Mouse (Mus musculus) spleen, embryonic (tissue): ENCODE results near the gene Lrrc4.

ENCODE experiments used
- CTCF ChIA-PET: fragments of 350-600 bp; sonication (Branson Sonifier 250); formaldehyde crosslinking; loops from one replicate; lab custom pipeline; 2022; lab: Charles Lee

Lrrc4 gene

DNA sequence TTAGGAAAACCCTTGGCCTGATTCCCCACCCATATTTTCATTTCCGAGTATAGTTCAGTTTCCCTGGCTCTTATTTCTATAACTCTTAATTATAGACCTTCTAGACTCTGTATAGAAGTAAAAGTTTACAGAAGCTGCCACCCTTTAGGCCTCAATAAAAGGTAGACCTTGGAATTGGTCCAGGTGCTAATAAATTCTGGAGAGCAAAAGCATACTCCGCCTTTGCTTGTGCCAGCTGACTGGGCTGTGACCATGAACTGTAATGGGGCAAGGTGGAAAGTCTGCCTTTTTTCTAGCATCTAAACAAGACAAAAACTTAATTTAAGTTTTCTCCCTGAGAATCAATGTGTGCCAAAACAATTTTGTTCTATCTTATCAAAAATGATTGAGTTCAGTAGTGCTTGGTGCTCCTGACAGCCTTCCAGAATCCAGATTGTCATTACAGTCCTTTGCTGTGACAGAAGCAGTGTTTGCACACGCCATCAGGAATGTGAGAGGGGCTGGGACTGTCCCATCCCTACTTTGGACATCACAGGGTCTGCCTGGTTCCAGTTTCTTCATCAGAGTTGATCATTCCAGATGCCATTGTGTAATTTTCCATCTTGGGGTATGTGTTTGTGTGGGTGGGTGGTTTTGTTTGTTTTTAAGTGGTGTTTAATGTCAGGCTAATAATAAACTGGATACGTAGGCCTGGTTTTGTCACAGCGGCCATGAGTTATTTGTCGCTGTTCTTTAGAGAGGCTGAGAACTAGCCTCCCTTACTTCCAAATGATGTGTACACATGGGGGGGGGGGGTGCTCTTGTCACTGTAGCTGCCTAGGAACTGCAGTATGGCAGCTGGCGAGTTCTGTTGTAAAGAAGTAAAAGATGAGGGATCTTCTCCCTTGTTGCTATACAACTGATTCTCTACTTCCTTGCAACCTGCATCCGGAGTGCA is 149.8 kb downstream of the Lrrc4 start:
- CTCF ChIA-PET: no interaction called here

GRCm38 (mm10) chr6:28680537-28680936 is 151.0 kb downstream of the Lrrc4 start:
- CTCF ChIA-PET: no interaction called here

DNA sequence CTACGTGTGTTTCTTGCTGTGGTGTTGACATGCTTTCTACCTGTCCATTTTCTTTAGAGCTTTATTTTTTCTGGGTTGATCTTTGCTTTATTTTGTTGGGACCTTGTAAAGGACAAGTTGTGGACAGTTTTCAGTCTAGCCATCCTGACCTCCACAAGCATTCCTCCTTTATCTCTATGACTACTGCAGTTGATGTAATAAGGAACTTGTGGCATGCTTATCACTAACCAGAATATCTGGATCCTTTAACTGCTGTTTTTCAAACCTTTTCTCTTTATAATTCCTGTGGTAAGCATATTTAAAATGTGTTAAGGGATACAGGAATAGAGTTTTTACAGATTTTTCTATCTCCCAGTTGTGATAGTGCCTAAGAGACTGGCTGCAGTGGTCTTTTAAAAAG is 152.7 kb downstream of the Lrrc4 start:
- CTCF ChIA-PET: no interaction called here

DNA sequence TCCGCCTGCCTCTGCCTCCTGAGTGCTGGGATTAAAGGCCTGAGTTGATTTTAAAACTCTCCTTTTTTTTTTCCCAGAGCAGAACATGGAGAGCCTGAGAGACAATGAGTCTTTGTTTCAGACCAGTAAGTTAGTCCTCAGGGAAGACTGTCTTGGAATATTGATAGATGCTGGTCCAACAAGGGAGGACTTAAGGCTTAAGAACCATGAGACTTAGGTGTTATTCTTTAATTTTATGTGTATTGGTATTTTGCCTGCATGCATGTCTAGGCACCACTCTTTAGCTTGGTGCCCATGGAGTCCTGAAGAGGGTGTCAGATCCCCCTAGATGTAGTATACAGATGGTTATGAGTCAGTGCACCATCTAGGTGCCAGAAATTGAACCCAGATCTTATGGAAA is 156.9 kb downstream of the Lrrc4 start:
- CTCF ChIA-PET: no interaction called here

- CTCF ChIA-PET: interaction anchor here (0.6 to 0.9 kb wide), 3 partner anchors 21 to 316 kb away, joined by 3 read pairs; no protein-coding TSS in a partner anchor
Observed at GRCm38 (mm10) chr6:28672388-28672787, 159.2 kb downstream of the Lrrc4 start.

DNA sequence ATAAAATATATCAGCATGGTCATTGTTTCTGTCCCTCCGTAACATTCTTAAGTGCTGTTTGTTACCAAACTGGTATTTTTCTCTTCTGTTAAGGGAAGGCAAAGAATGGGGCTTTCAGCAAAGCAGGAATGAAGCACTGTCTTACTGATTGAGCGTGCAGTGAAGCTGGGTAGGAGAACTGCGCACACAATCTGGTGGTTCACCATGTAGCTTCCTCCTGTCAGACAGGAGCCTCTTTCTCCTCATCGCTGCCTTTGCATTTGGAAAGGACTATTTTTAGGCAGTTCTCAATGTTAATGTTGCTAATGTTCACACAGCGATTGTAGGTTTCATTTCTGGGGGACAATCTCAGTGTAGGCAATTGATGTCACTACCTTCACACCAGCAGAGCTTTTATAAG is 162.3 kb downstream of the Lrrc4 start:
- CTCF ChIA-PET: interaction anchor here (0.6 kb wide), 1 partner anchor 274 kb away, joined by 3 read pairs; no protein-coding TSS in a partner anchor

GRCm38 (mm10) chr6:28667586-28667985 is 164.0 kb downstream of the Lrrc4 start:
- CTCF ChIA-PET: no interaction called here

DNA sequence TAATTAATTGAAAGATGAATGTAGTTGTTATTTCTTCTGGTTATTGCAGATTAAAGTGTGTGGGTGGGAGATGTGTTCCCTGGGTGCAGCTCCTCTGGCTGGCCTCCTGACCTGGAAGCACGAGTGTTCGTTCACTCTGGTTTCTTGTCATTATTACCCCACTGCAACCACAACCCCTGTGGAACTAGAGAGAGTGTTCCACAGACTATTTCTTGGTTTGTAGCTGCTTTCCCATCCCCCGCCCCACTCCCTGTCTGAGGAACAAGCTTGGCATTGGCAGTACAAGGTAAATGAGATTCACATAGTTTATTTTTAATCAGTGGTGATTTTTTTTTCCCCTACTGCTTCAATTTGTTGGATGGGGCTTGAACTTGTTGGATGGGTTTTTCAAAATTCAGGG is 166.8 kb downstream of the Lrrc4 start:
- CTCF ChIA-PET: no interaction called here

DNA sequence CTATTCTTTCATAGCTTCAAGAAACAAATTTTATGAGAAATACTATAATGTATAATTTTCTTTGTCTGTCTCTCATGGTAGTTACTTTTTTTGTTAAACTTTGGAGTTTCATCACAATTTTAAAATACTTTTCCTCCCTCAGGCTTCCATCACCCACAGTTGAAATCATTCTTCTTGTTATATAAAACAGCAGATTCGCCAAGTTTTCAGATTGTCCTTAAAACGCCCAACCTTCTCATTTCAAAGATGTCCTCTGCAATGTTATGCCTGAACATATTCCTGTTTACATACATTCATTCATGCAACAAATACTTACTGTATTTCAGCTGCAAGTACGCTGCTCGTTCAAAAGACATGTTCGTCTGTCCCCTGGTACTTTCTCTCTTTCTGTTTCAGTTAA is 167.9 kb downstream of the Lrrc4 start:
- CTCF ChIA-PET: no interaction called here

DNA sequence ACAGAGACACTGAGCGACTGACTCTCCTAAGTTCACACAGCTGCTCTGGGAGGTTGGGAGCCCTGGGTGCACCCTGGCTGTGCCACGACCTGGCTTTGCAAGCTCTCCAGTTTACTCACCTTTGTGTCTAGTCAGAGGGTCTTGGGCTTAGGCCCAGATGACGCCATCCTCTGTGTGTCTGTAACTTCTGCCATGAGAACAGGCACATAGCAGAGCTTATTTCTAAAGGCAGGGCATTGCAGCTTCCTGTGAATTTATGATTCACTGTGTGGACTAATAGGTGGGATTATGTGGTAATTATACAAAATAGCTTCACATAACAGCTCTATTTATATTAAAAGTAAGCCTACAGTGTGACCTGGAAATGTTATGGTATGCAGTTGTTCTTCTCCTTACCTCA is 168.5 kb downstream of the Lrrc4 start:
- CTCF ChIA-PET: no interaction called here

- CTCF ChIA-PET: no interaction called here
Observed at GRCm38 (mm10) chr6:28656511-28656910, 175.0 kb downstream of the Lrrc4 start.

DNA sequence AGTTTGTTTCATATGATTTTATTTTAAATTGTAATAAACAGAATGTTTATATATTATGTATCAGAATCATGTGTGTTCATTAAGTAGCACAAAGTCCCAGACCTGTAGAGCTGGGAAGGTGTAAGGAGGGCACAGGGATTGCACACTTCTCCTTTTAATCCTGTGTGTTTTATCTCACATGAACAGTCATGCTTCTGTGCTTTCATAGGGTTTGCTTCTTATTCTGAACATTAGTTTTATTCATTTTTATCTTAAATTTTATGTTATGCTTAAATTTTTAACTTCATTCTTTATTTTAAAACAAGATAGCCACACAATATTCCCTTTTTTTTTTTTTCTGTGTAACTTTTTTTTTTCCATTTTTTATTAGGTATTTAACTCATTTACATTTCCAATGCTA is 186.3 kb downstream of the Lrrc4 start:
- CTCF ChIA-PET: no interaction called here

GRCm38 (mm10) chr6:28642909-28643308 is 188.6 kb downstream of the Lrrc4 start:
- CTCF ChIA-PET: no interaction called here

DNA sequence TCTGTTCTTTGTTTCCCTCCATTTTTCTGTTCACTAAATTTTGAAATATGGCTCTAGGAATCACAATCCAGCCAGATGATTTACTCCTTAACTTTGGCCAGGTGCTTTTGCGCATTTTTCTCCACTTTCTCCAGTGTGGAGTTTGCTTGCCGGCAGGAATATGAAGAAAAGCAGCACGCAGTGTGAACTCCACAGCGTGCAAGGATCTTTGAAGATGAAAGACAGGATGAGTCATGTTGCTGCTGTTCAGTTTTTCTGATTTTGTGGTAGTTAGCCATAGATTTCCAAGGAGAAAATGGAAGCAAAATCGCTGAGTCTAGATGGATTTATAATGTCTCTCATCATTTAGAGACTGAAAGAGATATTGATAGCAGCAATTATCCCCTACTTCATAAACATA is 191.5 kb downstream of the Lrrc4 start:
- CTCF ChIA-PET: no interaction called here

DNA sequence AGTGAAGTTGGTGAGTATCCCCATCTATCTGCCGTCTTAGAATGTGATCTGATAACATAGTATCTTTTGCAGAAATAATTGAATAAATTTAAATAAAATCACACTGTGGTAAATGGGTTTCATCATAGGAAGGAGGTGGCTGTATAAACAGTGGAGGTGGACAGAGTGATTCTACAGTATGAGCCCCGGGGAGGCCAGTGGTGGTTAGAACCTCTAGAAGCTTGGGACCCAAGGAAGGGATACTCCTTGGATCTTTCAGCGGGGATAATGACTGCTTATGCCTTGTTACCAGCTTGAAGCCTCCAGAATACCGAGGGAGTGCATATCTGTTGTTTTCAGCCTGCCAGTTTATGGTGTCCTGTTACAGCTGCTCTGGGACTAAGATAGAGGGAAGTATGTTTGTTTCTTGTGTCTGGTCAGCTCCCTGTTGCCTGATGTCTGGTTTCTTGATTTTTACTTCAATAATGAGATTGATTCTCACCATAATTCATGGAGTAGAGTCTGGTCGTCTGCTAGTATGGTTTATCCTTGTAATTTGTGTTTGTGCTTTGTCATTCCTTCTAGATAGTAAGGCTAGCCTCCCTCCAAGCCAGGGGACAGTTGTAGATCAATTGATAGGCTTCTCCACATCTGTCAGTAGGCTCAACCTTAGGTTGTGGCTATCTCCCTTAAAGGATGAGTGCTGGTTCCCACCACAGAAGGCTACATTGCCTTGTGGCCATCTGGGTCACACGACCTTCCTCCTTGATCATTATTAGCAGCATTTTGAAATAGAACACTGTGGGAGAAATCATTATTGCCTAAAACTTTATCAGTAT is 195.8 kb downstream of the Lrrc4 start:
- CTCF ChIA-PET: no interaction called here

GRCm38 (mm10) chr6:28635092-28635491 is 196.5 kb downstream of the Lrrc4 start:
- CTCF ChIA-PET: no interaction called here

GRCm38 (mm10) chr6:28633656-28634055 is 197.9 kb downstream of the Lrrc4 start:
- CTCF ChIA-PET: no interaction called here

- CTCF ChIA-PET: no interaction called here
Observed at GRCm38 (mm10) chr6:28633120-28633519, 198.4 kb downstream of the Lrrc4 start.

- CTCF ChIA-PET: no interaction called here
Observed at GRCm38 (mm10) chr6:28630926-28631325, 200.6 kb downstream of the Lrrc4 start.

DNA sequence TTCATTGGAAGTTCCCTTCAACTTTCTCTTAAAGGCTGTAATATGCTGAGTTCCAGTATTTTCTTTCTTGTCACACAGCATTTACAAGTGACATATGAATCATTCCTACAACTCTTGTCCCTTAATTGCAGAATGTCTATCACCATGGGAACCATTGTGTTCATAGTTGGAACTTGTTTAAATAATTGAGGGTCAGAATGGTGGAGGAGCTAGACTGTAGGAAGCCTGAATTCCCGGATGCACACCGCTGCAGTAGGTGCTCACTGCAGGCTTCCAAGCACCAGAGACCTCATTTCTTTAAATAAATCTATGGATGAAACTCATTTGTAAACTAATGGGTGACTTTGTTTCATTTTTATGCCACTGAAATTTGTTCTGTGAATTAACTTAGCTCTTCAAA is 201.7 kb downstream of the Lrrc4 start:
- CTCF ChIA-PET: no interaction called here

GRCm38 (mm10) chr6:28628408-28628807 is 203.1 kb downstream of the Lrrc4 start:
- CTCF ChIA-PET: no interaction called here

GRCm38 (mm10) chr6:28622963-28623362 is 208.6 kb downstream of the Lrrc4 start:
- CTCF ChIA-PET: interaction anchor here (0.5 kb wide), 1 partner anchor 232 kb away, joined by 3 read pairs; no protein-coding TSS in a partner anchor
